Comparison of ENCODE assay signal across 22 mouse cellular contexts in the genomic region with DNA sequence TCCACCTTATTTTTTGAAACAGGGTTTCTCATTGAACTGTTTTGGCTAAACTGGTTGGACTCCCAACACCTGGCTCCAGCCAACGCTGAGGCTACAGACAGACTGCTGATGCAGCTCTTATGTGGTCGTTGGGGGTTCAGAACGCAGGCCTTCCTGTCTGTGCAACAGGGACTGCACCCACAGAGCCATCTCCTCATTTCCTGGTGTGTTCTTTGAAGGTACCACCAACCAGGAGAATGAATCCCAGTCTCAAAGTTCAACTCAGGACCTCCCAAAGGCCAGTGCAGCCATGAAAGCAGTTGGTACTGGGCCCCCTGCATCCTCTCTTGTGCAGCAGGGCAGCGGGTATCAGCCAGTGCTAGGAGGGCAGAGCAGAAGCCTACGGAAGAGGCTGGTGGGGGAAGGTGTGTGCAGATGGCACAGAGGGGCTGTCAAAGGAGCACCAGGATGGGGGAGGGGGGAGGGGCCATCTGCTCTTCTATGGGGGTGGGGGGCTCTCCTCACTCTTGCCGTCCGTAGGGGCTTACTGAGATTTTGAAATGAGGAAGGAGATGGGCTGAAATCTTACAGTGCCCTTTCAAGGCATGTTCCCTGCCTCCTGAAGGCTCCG. TPM values are rescaled to one million over a fixed set of nuclear protein-coding genes. Genes with fewer than 3 reads are reported as not detected.
DNase-seq lines count a peak whose midpoint lies in the region; ATAC-seq and TF ChIP-seq lines count a peak whose summit lies in the region.
"Had no signal": no experiment of that assay in that cellular context is flagged by ENCODE, and none has a peak within 500 bp of the region (broad histone marks: within the 10 kb centered on the region; RNA-seq: fewer than 3 reads in every experiment).

No protein-coding gene starts in this region.

- peak overlapping the region; percentile 53; the same call in 1 of the 2 replicates for H3K27ac ChIP-seq in thymus, adult 2 months (ENCODE audit: control insufficient read depth, insufficient read depth, low read length)
- H3K27ac ChIP-seq in midbrain, embryonic 11.5 days (ENCODE audit: low read depth, low read length) = no peak overlapping the region
- H3K27ac ChIP-seq: embryonic facial prominence, embryonic 12.5 days; heart, adult 2 months; hindbrain, embryonic 15.5 days; intestine, embryonic 15.5 days had no signal

- H3K4me3 ChIP-seq in thymus, adult 2 months (ENCODE audit: control insufficient read depth, insufficient read depth, low read length) = no peak overlapping the region
- no peak overlapping the region for H3K4me3 ChIP-seq in midbrain, embryonic 11.5 days (ENCODE audit: low read depth, low read length)
- H3K4me3 ChIP-seq: embryonic facial prominence, embryonic 12.5 days; forebrain, embryonic 13.5 days; heart, adult 2 months; heart, embryonic 12.5 days; hindbrain, embryonic 15.5 days; intestine, embryonic 15.5 days had no signal

- ATAC-seq in midbrain, embryonic 11.5 days (ENCODE audit: low FRiP score) = no peak
- no peak for ATAC-seq in cerebellum, adult (ENCODE audit: insufficient number of reproducible peaks, low FRiP score, low TSS enrichment)
- ATAC-seq: forebrain, embryonic 13.5 days; intestine, embryonic 15.5 days had no signal

- H3K27me3 ChIP-seq in thymus, adult 2 months (ENCODE audit: control insufficient read depth, insufficient read depth, low read length) = no peaks in the 10 kb centered on the region
- H3K27me3 ChIP-seq in midbrain, embryonic 11.5 days (ENCODE audit: control insufficient read depth, insufficient read depth, low read length) = no peaks in the 10 kb centered on the region
- H3K27me3 ChIP-seq: embryonic facial prominence, embryonic 12.5 days; forebrain, embryonic 13.5 days; heart, embryonic 12.5 days; hindbrain, embryonic 15.5 days; intestine, embryonic 15.5 days had no signal

- H3K9me3 ChIP-seq in midbrain, embryonic 11.5 days (ENCODE audit: control insufficient read depth, low read length) = no peaks in the 10 kb centered on the region
- H3K9me3 ChIP-seq: embryonic facial prominence, embryonic 12.5 days; forebrain, embryonic 13.5 days; G1E; heart, embryonic 12.5 days; hindbrain, embryonic 15.5 days; intestine, embryonic 15.5 days had no signal

- 20% methylated on average over 8 of the region's 8 CpGs for WGBS in thymus, adult 2 months
- 89% methylated on average over 8 of the region's 8 CpGs for WGBS in midbrain, embryonic 11.5 days

- peaks cover 48% of the 10 kb centered on the region for H3K4me1 ChIP-seq in thymus, adult 2 months (replicated peaks; ENCODE audit: control insufficient read depth, insufficient read depth, low read length)
- H3K4me1 ChIP-seq in midbrain, embryonic 11.5 days (ENCODE audit: control insufficient read depth, insufficient read depth, low read length) = no peaks in the 10 kb centered on the region
- H3K4me1 ChIP-seq: embryonic facial prominence, embryonic 12.5 days; hindbrain, embryonic 15.5 days had no signal

- no peaks in the 10 kb centered on the region for H3K36me3 ChIP-seq in thymus, adult 2 months (ENCODE audit: control insufficient read depth, insufficient read depth, low read length)
- H3K36me3 ChIP-seq in midbrain, embryonic 11.5 days (ENCODE audit: control insufficient read depth, insufficient read depth, low read length) = no peaks in the 10 kb centered on the region
- H3K36me3 ChIP-seq: embryonic facial prominence, embryonic 12.5 days; G1E; heart, embryonic 12.5 days; hindbrain, embryonic 15.5 days; intestine, embryonic 15.5 days had no signal

- no peak overlapping the region for H3K4me2 ChIP-seq in midbrain, embryonic 11.5 days
- H3K4me2 ChIP-seq: embryonic facial prominence, embryonic 12.5 days; forebrain, embryonic 13.5 days; heart, embryonic 12.5 days; hindbrain, embryonic 15.5 days; intestine, embryonic 15.5 days had no signal

- no peak overlapping the region for H3K9ac ChIP-seq in midbrain, embryonic 11.5 days (ENCODE audit: low read length)
- H3K9ac ChIP-seq: embryonic facial prominence, embryonic 12.5 days; forebrain, embryonic 13.5 days; forebrain, postnatal 0 days; heart, embryonic 12.5 days; hindbrain, embryonic 15.5 days; intestine, embryonic 15.5 days had no signal

- no peak for TF ChIP-seq POLR2A in brain, embryonic 14.5 days (IDR thresholded peaks at IDR 0.05; ENCODE audit: borderline replicate concordance, extremely low read depth, insufficient read depth, insufficient read length, poor library complexity, severe bottlenecking)
- no peak for TF ChIP-seq POLR2A in thymus, adult 2 months (IDR thresholded peaks at IDR 0.05; ENCODE audit: control insufficient read depth, extremely low read depth, insufficient read depth, low read length, poor library complexity)

- peak; percentile 34 to 54 for DNase-seq in cerebellum, postnatal 10 days
- no peak for DNase-seq in cerebellum, adult 11 months
- peak; percentile 36 for DNase-seq in brain, embryonic 14.5 days (ENCODE audit: low read depth)
- DNase-seq in thymus, adult 2 months = peak; percentile 37
- peak; percentile 57 for DNase-seq in thymus, postnatal 25 days
- no peak for DNase-seq in midbrain, embryonic 11.5 days (ENCODE audit: low spot score, missing footprints)
- no peak for DNase-seq in ovary, postnatal 14 days (ENCODE audit: low spot score)
- DNase-seq: adrenal gland, adult 8-10 months; adrenal gland, postnatal 36 days; cerebellum, adult 18-20 months; cerebellum, adult 9-11 months; forebrain, postnatal 0 days; gastrocnemius, postnatal 14 days; heart, adult 2 months; heart, postnatal 36 days had no signal

- TF ChIP-seq CTCF in brain, embryonic 14.5 days (IDR thresholded peaks at IDR 0.05; ENCODE audit: borderline replicate concordance, extremely low read depth, insufficient read depth, insufficient read length) = no peak
- no peak for TF ChIP-seq CTCF in thymus, adult 2 months (IDR thresholded peaks at IDR 0.05; ENCODE audit: borderline replicate concordance, control insufficient read depth, extremely low read depth, insufficient read depth, low read length, poor library complexity)

RNA-seq across cellular contexts. Expression of gene Adrb1, which starts 34.9 kb away (rescaled TPM):
- polyA plus RNA-seq in brain, embryonic 14.5 days (2012; rRNA removed) = 2.0 and 3.0 TPM in 2 replicates
- 6.6 and 6.9 TPM in 2 replicates for polyA plus RNA-seq in thymus, adult 2 months (2012; rRNA removed)
- 0.15 and 0.28 TPM in 2 replicates for polyA plus RNA-seq in midbrain, embryonic 11.5 days (2014; fragmentation: Nextera tagmentation; extraction: Ambion mirVana)
- polyA plus RNA-seq: G1E had no signal

Comparison
In these comparisons a context has a peak if more than half of its experiments do, and no peak if none do; other contexts are left out.
1. DNase-seq: peak in cerebellum, postnatal 10 days (2 of 2), brain, embryonic 14.5 days (single experiment), thymus, adult 2 months (single experiment) and thymus, postnatal 25 days (single experiment); none in cerebellum, adult 11 months (single experiment), midbrain, embryonic 11.5 days (single experiment) and ovary, postnatal 14 days (single experiment).